Mouse (Mus musculus) mouse trophoblast stem cell (cell line): ENCODE measurements around the gene Slc6a5.

Experiments used
- in situ Hi-C, 2 experiments: fragments of 300-500 bp; cut with MseI, MboI; formaldehyde crosslinking; loops; 2 replicates in 1 of 2; 3 replicates in 1 of 2; pipeline ENCODE4 v1.15.1; 2025

The Slc6a5 gene

GRCm38 (mm10) chr7:49909850-49910249, at the start of gene Slc6a5:
TSS of gene Slc6a5 (plus strand) at chr7:49910146.
- in situ Hi-C loops, result no loop called here

GRCm38 (mm10) chr7:49861196-49861595, 48.8 kb upstream of the Slc6a5 start:
- in situ Hi-C loops, result no loop called here

GRCm38 (mm10) chr7:49863753-49864152, 46.2 kb upstream of the Slc6a5 start:
- in situ Hi-C loops, result no loop called here

DNA sequence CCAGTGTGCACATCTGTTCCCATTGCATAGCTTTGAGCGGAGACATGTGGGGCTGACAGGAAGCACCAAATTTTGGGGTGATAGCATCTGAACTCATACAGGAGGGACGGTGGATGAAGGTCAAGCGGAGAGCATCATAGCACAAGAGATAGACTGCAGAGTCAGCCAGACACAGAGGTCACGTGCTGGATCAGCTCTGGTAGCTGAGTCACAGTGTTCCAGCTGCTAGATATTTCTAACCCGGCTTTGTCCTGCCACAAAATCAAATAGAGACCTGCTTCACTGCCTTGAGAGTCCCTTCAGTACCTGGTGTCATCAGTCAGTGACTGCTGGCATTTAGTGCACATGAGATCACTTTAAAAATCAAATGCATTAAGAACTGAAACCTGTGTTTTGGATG, 40.3 kb upstream of the Slc6a5 start:
- in situ Hi-C loops, result no loop called here

- in situ Hi-C loops, result no loop called here
Measured at GRCm38 (mm10) chr7:49870276-49870675, 39.7 kb upstream of the Slc6a5 start.

DNA sequence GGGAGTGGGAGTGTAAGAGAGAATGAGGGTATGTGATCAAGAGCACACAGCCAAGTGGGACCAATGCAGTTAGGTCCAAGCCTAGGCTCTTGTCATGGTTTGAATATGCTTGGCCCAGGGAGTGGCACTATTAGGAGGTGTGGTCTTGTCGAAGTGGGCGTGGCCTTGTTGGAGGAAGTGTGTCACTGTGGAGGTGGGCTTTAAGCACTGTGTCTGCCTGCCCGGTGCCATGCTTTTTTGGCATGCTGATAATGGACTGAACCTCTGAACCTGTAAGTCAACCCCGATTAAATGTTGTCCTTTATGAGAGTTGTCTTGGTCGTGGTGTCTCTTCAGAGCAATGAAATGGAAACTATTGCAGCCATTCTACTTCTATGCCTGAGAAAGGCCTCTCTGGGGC, 32.6 kb upstream of the Slc6a5 start:
- in situ Hi-C loops, result no loop called here

- in situ Hi-C loops, result no loop called here
Measured at GRCm38 (mm10) chr7:49879051-49879450, 30.9 kb upstream of the Slc6a5 start.

DNA sequence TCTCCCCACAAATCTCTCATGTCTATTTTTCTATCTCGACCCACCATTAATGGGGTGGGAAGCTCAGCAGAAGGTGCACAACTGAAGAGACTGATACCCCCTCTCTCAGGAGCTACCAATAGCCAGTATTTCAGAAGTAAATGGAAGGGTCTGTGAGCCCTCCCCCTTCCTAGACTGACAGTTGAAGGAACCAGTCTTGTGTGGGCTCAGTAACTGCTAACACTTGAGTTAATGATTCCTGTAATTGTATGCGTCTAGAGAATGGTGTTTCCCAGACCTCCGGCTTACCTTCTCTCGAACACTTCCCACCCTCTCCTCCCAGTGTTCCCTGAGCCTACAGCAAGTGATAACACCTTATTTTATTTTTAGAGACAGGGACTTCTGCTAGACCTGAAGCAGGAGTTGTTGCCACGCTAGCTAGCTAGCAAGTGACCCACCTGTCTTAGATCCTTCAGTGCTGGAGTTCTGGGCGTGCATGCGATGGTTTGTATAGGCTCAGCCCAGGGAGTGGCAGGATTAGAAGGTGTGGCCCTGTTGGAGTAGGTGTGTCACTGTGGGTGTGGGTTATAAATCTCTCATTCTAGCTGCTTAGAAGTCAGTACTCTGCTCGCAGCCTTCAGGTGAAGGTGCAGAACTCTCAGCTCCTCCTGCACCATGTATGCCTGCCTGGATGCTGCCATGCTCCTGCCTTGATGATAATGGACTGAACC, 29.8 kb upstream of the Slc6a5 start:
- in situ Hi-C loops, result no loop called here

GRCm38 (mm10) chr7:49882288-49882687, 27.7 kb upstream of the Slc6a5 start:
- in situ Hi-C loops, result no loop called here

DNA sequence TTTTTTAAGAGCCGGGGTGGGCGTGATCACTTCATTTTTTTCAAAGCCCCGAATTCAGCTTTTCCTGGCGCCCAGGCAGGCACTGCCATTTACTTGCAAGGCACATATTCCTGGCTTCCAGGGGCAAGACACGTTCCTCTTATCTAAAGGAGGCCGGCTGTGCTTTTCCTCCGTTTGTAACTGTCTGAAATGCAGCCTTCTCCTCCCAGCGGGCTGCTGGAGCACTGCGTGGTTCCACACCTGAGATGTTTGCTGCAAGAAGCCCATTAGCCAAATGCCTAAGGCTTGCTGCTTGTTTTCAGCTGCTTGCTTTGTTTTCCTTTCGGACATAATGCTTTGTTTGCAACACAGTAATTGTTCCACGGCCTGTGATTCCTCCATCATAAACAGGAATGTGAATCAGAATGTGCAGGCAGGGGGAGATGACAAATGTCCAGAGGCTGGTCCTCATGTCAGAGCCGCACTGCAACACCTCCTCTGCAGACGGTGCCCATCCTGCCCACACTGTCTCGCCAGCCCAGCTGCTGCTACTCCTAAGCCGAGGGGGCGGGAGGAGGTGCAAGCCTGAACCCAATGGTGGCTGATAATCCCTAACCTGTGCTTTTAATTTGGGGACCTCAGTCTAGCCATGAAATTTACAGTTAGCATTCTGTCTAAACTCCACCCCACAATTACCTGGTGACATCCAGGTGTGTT, 27.1 kb upstream of the Slc6a5 start:
- in situ Hi-C loops, result no loop called here

DNA sequence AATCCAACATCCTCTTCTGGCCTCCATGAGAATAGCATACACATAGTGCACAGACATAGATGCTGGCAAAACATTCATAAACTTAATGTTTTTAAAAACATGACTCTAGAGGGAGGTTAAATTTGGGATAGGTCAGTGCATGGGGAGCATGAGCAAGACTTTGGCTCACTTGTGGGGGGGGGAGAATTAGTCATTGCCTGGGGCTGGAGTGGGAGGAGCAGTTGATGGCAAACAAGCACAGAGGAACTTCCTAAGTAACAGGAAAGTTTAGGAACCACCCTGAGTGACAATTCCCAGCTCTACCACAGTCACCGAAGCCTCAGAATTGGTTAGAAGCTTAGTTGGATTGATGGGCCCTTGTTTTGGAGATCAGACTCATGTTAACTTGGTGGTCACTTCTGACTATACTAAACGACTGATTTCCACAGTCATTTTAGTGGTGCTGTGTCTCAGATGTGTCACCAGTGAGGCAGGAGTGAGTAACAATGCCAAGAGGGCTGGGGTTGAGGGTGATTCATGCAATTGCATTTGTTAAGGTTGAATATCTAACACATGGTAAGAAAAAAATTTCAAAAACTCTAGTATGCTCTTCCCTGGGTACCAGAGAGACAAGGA, 22.1 kb upstream of the Slc6a5 start:
- in situ Hi-C loops, result no loop called here

- in situ Hi-C loops, result no loop called here
Measured at GRCm38 (mm10) chr7:49894786-49895185, 15.2 kb upstream of the Slc6a5 start.

DNA sequence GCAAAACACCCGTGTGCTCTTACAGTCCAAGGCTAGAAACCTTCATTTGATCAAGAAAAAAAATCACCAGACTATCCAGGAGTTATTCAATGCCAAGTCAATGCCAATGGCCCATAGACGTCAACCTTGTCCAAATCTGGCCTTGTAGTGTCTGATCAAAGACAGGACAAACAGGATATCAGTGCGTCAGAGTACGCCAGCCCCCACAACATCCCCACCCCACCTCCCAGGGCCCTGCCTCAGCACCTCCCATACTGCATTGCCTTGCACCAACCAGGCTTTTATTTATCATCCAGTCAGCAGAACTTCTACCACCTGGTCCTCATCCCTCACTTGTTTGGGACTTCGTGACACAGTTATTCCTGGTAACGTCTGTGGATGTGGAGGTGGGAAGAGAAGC, 14.7 kb upstream of the Slc6a5 start:
- in situ Hi-C loops, result no loop called here

GRCm38 (mm10) chr7:49902003-49902552, 7.9 kb upstream of the Slc6a5 start:
- in situ Hi-C loops, result no loop called here

GRCm38 (mm10) chr7:49907191-49908171, 2.5 kb upstream of the Slc6a5 start:
- in situ Hi-C loops, result no loop called here

DNA sequence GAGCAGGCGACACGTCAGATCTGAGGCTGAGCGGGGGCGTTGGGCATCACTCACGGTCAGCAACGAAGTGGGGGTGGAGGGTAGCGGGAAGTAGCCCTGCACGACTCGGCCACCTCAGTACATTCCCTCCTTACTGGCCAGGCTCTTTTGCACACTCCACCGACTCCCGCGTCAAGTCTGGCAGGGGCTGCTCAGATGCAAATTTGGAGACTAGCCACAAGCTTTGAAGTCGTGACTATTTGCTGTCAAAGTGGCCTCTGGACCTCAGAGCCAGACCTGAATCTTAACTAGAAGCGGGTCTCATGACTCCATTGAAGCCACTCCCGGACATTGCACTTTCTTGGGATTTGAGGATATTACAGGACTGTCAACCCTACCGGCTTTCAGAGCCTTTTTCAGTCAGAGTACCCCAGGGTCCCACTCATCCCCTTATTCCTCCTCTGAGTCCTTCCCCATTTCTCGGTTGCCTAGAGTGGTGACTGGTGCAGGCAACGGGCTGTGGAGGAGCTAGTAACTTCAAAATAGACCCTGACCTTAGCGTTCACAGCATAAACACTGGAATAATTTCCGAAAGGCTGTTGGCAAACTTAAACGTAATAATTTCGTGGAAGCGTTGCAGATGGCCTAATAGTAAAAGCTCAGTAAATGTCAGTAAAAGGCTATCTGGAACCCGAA, 1.6 kb upstream of the Slc6a5 start:
- in situ Hi-C loops, result no loop called here

DNA sequence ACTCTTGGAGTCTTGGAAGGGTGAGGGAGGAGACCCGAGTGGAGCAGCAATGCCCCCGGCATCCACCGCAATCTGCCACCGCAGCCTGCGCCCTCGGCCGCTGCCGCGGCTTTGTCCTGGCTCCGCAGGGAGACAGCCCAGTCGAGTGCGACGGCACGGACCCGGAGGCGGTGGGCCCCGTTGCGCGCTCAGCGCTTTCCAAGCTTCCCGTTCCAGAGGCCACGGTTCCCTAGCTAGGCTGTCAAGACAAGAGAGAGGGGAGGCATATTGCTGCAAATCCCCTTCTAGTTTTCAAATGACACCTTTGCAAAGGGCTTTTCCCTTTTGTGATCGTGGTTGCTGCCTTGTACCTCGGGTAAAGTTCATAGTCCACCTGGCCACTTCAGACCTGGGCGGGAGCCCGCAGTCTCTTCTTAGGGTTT, 945 bp upstream of the Slc6a5 start:
- in situ Hi-C loops, result no loop called here

DNA sequence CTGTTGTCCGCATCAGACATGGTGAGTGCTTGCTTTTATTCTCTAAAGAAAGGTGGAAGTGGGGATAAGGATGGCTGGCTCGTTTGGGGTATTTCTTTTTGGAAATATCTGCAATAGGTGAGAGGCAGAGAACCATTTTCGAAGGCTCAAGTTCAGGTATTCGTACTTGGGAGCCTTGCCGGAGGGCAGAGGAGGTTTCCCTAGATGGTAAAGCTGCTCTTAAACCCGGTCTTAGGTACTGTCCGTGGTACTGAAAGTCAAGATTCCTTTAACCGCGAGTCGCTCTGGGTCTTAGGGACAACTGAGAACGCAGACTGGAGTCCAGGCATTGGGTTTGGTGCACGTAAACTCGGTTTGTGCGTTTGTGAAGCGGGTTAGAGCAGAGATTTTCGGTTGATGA, 415 bp downstream of the Slc6a5 start:
- in situ Hi-C loops, result no loop called here

DNA sequence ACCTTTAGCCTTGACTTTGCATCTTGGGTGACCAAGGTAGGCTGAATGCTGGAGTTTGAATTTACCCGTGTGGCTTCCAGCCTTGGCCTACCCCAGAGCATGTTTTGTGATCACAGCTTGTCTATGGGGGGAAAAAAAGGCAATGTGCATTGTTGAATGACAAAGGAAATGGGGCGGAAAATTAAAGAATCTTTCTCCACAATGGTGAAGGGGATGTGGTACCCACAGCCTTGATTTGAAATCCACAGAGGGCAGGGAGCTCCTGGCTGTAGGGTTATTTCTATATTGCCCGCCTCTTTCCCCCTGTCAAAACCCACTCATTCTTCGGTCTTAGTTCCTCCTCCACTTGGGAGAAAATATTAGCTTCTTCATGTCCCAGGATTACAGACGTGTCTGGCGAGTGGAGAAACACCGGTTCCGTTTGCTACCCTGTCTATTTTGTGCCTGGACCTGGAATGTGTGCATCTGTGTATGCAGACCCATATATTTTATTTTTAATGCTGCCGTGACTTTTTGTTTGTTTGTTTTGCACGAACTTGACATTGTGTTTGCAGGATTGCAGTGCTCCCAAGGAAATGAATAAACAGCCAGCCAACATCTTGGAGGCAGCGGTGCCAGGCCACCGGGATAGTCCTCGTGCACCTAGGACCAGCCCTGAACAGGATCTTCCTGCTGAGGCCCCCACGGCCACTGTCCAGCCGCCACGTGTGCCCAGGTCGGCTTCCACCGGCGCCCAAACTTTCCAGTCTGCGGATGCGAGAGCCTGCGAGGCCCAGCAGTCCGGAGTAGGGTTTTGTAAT, 1.4 kb downstream of the Slc6a5 start:
- in situ Hi-C loops, result no loop called here

DNA sequence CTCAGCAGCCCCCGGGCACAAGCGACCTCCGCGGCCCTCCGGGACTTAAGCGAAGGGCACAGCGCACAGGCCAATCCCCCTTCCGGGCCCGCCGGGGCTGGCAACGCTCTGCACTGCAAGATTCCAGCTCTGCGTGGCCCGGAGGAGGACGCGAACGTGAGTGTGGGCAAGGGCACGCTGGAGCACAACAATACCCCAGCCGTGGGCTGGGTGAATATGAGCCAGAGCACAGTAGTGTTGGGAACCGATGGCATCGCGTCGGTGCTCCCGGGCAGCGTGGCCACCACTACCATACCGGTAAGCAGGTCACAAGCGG, 2.0 kb downstream of the Slc6a5 start:
- in situ Hi-C loops, result no loop called here
